8 mouse cellular contexts compared by ENCODE assay signal in genomic region chr5:99975776-99976175, GRCm38 (mm10). TPM values are rescaled to one million over a fixed set of nuclear protein-coding genes. Genes with fewer than 3 reads are reported as not detected.
DNase-seq lines count a peak whose midpoint lies in the region; ATAC-seq and TF ChIP-seq lines count a peak whose summit lies in the region.

No protein-coding gene starts in this region.

- 84% methylated on average over 1 of the region's 1 CpGs for WGBS in heart, embryonic 10.5 days
- WGBS in hindbrain, embryonic 11.5 days, result 80% methylated on average over 1 of the region's 1 CpGs
- 86% methylated on average over 1 of the region's 1 CpGs for WGBS in midbrain, embryonic 10.5 days

- H3K4me2 ChIP-seq in hindbrain, embryonic 11.5 days (replicated peaks; ENCODE audit: low read depth, low read length), result peak overlapping the region; percentile 40

- no peaks in the 10 kb centered on the region for H3K27me3 ChIP-seq in heart, embryonic 10.5 days (ENCODE audit: insufficient read depth, poor library complexity, severe bottlenecking)
- H3K27me3 ChIP-seq in G1E (ENCODE audit: insufficient read depth, low read length), result no peaks in the 10 kb centered on the region
- no peaks in the 10 kb centered on the region for H3K27me3 ChIP-seq in hindbrain, embryonic 11.5 days (ENCODE audit: control insufficient read depth, insufficient read depth, low read length)
- no peaks in the 10 kb centered on the region for H3K27me3 ChIP-seq in midbrain, embryonic 10.5 days (ENCODE audit: low read depth, poor library complexity, severe bottlenecking)

- TF ChIP-seq CTCF in G1E (IDR thresholded peaks at IDR 0.05; ENCODE audit: low read depth, low read length), result no peak

- no peak for ATAC-seq in G1E (ENCODE audit: extremely low read depth, insufficient number of reproducible peaks, low FRiP score, poor library complexity, severe bottlenecking)
- ATAC-seq in hindbrain, embryonic 11.5 days (ENCODE audit: low FRiP score), result no peak

- peaks cover 13% of the 10 kb centered on the region for H3K36me3 ChIP-seq in heart, embryonic 10.5 days
- H3K36me3 ChIP-seq in G1E (replicated peaks), result peaks cover 34% of the 10 kb centered on the region
- no peaks in the 10 kb centered on the region for H3K36me3 ChIP-seq in hindbrain, embryonic 11.5 days (ENCODE audit: control insufficient read depth, insufficient read depth, low read length)
- peaks cover 61% of the 10 kb centered on the region for H3K36me3 ChIP-seq in midbrain, embryonic 10.5 days

- no peak overlapping the region for H3K27ac ChIP-seq in heart, embryonic 10.5 days
- H3K27ac ChIP-seq in hindbrain, embryonic 11.5 days (ENCODE audit: low read depth, low read length), result no peak overlapping the region
- H3K27ac ChIP-seq in midbrain, embryonic 10.5 days (replicated peaks), result no peak overlapping the region

- intact Hi-C loops in heart, postnatal 10 days (cut with DNase I), result loop anchor here (10.0 kb wide), 3 partner anchors 439 to 741 kb away; partner anchors contain the start of gene Sec31a

- no peaks in the 10 kb centered on the region for H3K9me3 ChIP-seq in heart, embryonic 10.5 days
- no peaks in the 10 kb centered on the region for H3K9me3 ChIP-seq in G1E (replicated peaks)
- no peaks in the 10 kb centered on the region for H3K9me3 ChIP-seq in hindbrain, embryonic 11.5 days (ENCODE audit: control insufficient read depth, low read length)
- H3K9me3 ChIP-seq in midbrain, embryonic 10.5 days (replicated peaks), result no peaks in the 10 kb centered on the region

- DNase-seq in heart, embryonic 10.5 days (ENCODE audit: low spot score), result no peak
- DNase-seq in heart, postnatal 10 days, result no peak
- DNase-seq in G1E (ENCODE audit: low spot score), result no peak
- no peak for DNase-seq in hindbrain, embryonic 11.5 days (ENCODE audit: low spot score)
- DNase-seq in midbrain, embryonic 10.5 days (ENCODE audit: low spot score), result no peak
- DNase-seq in gastrocnemius, postnatal 10 days, result no peak
- DNase-seq in embryo, embryonic 11 days, result no peak
- DNase-seq in adrenal gland, adult (ENCODE audit: inconsistent age in 2 of 2, low spot score in 1 of 2), result no peak

- H3K4me3 ChIP-seq in heart, embryonic 10.5 days, result peak overlapping the region; percentile 98
- peak overlapping the region; percentile 89 for H3K4me3 ChIP-seq in G1E (ENCODE audit: low read depth, low read length)
- H3K4me3 ChIP-seq in hindbrain, embryonic 11.5 days (ENCODE audit: low read depth, low read length), result peak overlapping the region; percentile 24; the same call in 1 of the 2 replicates
- peak overlapping the region; percentile 96 for H3K4me3 ChIP-seq in midbrain, embryonic 10.5 days

- H3K9ac ChIP-seq in hindbrain, embryonic 11.5 days (ENCODE audit: low read depth, low read length), result no peak overlapping the region

- H3K4me1 ChIP-seq in heart, embryonic 10.5 days, result peaks cover 24% of the 10 kb centered on the region; the same call in 1 of the 2 replicates
- H3K4me1 ChIP-seq in G1E (ENCODE audit: insufficient read depth, low read depth, low read length), result peaks cover 32% of the 10 kb centered on the region
- H3K4me1 ChIP-seq in hindbrain, embryonic 11.5 days (replicated peaks; ENCODE audit: control insufficient read depth, insufficient read depth, low read length), result no peaks in the 10 kb centered on the region
- peaks cover 43% of the 10 kb centered on the region for H3K4me1 ChIP-seq in midbrain, embryonic 10.5 days

RNA-seq across cellular contexts. Expression of gene Hnrnpd, which starts 3.0 kb away (rescaled TPM):
- polyA plus RNA-seq in heart, embryonic 10.5 days (2016; fragmentation: Nextera tagmentation; extraction: Ambion mirVana), result 139 and 334 TPM in 2 replicates
- total RNA-seq in heart, postnatal 10 days (2021), result 100 to 1,000 TPM; 152 to 170 TPM
- total RNA-seq in G1E (2014; fragmentation: Nextera tagmentation), result 231 and 261 TPM in 2 replicates
- total RNA-seq in G1E (2017), result 56.5 and 75.0 TPM in 2 replicates
- polyA plus RNA-seq in G1E (2012), result 434 and 614 TPM in 2 replicates
- 253 and 281 TPM in 2 replicates for polyA plus RNA-seq in hindbrain, embryonic 11.5 days (2014; fragmentation: Nextera tagmentation; extraction: Ambion mirVana)
- polyA plus RNA-seq in midbrain, embryonic 10.5 days (2016; fragmentation: Nextera tagmentation; extraction: Ambion mirVana), result 207 and 256 TPM in 2 replicates
- total RNA-seq in gastrocnemius, postnatal 10 days (2021), result 100 to 1,000 TPM; 129 to 153 TPM

RNA-seq across cellular contexts. Expression of gene 4930524J08Rik, which starts 3.1 kb away (rescaled TPM):
- polyA plus RNA-seq in heart, embryonic 10.5 days (2016; fragmentation: Nextera tagmentation; extraction: Ambion mirVana), result 1.1 and 1.3 TPM in 2 replicates
- total RNA-seq in heart, postnatal 10 days (2021), result 1 to 10 TPM; 1.6 to 1.7 TPM
- total RNA-seq in G1E (2014; fragmentation: Nextera tagmentation) (not detected in 2 replicates), G1E (2017) (1.5 and 2.4 TPM in 2 replicates)
- polyA plus RNA-seq in G1E (2012), result 7.0 and 7.6 TPM in 2 replicates
- 2.7 and 3.6 TPM in 2 replicates for polyA plus RNA-seq in hindbrain, embryonic 11.5 days (2014; fragmentation: Nextera tagmentation; extraction: Ambion mirVana)
- 1.8 and 2.4 TPM in 2 replicates for polyA plus RNA-seq in midbrain, embryonic 10.5 days (2016; fragmentation: Nextera tagmentation; extraction: Ambion mirVana)
- total RNA-seq in gastrocnemius, postnatal 10 days (2021), result 1 to 10 TPM; 1.1 to 1.2 TPM

Comparison
In these comparisons a context has a peak if more than half of its experiments do, and no peak if none do; other contexts are left out.
1. H3K4me3 ChIP-seq: peak in every context shown above with its lines; median percentile 98 in heart, embryonic 10.5 days; 96 in midbrain, embryonic 10.5 days; 89 in G1E; 24 in hindbrain, embryonic 11.5 days.